Mouse (Mus musculus): ENCODE data around the gene Itpkb.

- TF ChIP-seq EP300 (optimal IDR thresholded peaks at IDR 0.05), result no peak
- no peak for TF ChIP-seq CTCF (IDR thresholded peaks at IDR 0.05; ENCODE audit: low read depth)
Observed at GRCm38 (mm10) chr1:180300292-180300691, 30.0 kb upstream of the Itpkb start.
